Mouse (Mus musculus) kidney, postnatal 36 days (tissue): ENCODE measurements at regions not wholly inside any gene's neighbourhood (a gene's known extent, or its start where the extent isn't known, plus 50 kb on each side); places are given as distances from the start of the nearest gene placed in this dataset.

Experiments used
- DNase-seq, 2 experiments: peaks; one replicate each; pipeline ENCODE4 v3.0.0; 2021 to 2022; ENCODE audit warnings: mixed read lengths in 2 of 2

DNA sequence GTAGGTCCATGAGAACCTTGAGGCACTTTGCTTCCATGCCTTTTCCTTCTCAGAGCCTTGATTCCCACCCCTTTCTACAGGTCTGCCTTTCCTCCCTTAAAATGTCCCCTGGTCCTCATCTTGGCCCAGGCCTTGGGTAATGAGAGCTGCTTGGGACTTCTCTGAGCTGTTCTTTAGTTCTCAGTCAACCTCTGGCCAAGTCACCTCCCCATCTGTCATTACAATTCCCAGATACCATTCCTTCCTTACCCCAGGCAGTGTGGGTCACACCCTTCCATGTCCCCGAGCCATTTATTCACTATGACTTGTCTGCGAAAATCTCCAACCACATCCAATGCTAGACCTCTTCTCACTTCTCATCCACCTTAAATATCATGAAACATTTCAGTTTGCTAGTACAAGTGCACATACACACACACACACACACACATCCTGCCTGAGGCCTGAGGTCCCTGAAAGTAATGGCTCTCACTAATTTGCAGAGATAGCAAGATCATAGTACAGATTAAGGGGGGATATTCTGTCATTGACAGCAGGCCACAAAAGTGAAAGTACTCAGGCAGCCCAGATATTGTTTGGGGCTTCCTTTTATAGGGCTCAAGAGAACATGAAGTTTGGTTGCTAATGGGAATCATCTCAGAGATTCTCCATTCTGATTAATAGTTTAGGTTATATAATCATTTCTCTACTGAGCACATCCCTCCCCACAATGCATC lies 317.3 kb upstream of the Jarid2 start:
- no peak for DNase-seq

DNA sequence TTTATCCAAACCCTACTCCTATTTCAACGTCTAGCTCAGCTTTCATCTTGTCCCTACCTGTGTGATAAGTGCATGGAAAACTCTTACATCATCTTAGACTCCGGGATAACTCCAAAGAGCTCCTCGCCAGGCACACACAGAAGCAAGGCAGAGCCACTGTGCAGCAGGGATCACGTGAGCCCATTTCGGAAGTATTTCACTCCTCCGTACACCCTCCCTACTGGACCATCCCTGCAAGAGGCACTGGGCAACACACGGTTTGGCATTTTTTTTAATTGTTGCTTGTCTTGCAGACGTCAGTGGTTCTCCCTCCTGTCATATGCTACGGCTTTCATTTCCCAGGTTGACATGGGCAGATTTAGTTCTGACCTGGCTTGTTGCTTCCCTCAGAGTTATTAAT lies 316.0 kb upstream of the Jarid2 start:
- no peak for DNase-seq

DNA sequence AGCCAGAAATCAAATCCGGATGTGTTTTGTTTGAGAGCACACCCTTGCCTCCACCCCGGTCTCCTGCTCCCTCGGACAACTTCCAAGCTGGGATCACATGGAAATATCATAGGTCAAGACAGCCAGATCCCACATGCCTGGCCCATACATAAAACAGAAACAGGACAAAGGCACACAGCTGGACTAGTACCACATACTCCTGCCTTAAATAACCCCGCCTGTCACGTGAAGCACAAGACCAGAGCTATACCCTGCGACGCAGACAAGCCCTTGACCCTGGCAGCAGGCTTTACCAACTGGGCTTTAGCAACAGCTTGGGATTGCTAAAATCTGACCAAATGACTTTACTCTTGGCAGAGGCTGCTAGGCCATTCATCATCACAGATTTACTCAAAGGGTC lies 313.3 kb upstream of the Jarid2 start:
- peak; percentile 51 to 63 for DNase-seq

DNA sequence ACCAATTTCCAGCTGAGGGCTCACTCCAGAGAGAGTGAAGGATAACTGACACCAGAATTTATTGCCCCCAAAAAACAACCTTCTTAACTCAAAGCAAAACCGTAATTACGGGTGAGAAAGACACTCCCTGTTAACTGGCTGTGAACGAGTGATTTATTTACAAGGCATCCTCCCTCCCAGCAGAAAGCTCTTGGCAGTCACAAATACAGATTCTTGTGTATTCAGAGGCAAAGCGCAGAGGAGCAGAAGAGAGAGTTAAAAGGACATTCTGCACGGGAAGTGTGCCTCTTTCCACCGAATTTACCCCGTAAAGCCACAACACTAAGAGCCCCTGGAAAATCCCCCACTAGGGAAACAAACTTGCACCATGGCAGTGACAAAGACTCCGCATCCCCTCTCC lies 312.3 kb upstream of the Jarid2 start:
- DNase-seq, result peak; percentile 37 to 59

DNA sequence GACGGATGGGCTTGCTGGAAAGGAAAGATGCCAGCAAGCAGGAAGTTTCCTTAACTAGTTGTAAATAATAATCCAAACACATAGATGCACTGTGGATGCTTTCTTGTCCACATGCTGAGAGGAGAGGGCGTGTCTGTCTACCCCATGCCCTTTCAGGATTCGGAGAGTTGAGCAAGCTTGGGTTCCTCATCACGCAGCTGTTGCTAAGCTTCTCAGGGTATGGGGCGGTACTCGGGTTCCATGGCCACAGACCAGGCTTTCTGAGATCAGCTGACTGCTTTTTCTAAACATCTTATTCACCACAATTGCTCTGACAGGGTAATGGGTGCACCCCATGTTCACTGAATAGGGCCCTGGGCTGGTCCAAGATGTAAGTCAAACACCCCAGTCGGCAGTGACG lies 310.2 kb upstream of the Jarid2 start:
- DNase-seq, result no peak

DNA sequence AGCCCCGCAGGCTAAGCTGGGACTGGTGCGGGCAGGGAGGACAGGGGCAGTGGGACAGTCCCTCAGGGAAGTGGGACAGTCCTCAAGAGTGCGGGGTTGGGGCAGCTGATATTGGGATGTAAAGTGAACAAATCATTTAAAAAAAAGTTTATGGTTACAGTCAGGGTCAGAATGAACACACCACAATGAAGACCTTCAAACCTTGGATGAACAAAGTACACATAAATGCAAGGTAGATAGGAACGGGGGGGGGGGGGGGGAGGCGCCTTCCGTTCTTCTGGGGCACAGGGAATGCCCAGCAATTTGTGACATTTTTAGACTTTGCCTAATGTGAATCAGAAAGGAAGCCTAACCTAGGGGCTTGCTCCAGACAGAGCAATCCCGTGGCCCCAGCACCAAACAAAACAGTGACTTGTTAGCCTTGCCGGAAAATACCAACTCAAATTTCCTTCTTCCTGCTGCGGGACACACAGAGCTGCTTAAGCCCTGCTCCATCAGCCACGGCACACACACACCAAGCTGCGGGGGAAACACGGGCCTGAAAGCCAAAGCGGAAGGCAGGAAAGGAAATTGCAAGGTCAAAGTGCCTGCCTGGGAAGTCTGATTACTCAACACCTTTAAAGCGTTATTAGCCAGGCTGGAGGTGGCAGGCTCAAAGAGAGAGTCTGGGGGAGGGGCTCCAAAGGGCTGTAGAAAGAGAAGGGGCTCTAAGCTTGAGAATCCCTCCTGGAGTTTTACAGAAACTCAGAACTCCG lies 309.6 kb upstream of the Jarid2 start:
- peak; percentile 81 to 89 for DNase-seq

DNA sequence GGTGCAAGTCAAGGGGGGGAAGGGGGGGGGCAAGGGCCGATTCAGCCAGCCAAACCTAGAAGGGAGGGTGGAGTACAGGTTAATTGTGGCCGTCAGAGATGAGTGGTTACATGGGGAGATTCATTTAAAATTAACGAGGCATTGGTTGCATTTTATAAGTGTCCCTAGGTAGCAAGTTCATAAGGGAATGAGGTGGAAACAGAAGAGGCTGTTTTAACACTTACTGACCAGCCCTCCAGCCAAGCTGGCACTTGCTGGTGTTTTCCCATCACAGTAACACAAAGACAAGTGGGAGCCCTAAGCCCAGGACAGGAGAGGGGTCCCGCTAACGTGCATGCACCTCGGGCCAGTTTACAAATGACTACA lies 309.1 kb upstream of the Jarid2 start:
- DNase-seq, result peak; percentile 48 to 70

DNA sequence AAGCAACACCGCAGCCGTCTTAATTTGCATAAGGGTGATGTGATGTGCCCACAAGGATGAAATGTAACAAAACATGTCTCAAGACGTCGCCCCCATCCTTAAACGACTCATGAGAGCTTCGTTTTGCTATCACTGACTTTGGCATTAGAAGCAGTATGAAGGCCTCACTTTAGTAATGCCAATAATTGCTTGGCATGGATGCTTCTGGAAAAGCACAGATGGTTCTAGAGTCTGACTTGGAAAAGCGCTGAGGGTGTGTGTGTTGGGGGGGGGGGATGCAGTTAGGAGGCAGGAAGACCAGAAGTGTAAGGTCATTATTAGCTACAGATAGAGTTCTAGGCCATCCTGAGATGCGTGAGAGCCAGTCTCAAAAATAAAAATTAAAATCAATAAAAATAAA lies 308.3 kb upstream of the Jarid2 start:
- DNase-seq, result no peak

DNA sequence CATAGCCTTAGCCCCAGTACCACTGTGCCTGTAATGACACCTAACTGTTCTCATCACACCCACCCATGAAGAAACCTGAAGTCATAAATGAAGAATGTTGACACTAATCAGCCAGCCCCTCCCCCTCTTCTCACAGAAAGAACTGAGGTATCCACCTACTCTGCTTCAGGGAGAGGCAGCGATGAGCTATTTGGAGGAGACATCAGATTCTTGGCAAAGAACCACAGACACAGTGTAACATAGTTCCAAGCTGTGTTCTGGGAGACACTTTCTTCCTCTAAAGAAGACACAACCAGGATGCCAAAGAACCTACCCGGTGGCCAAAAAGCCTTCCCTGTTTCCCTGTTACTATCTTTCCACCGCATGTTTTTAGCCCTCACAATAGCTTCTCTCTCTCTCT lies 307.8 kb upstream of the Jarid2 start:
- DNase-seq, result no peak

DNA sequence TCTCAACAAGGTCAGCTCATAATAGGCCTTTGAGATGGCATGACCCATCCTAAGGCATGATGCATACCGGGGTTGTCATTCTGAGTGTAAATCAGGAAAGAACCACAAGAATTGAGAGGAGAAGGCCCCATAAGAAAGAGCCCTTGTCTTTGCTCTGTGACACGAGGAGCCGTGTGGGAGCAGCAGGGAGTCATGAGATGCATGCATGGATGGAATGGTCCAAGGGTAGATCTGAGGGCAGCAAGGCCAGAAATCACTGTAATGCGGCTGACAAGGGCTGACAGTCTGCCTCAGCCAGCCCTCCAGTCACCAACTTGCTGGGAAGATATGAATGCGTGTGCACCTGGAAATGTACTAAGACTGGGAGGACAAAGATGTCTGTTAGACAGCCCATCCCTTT lies 307.4 kb upstream of the Jarid2 start:
- no peak for DNase-seq

DNA sequence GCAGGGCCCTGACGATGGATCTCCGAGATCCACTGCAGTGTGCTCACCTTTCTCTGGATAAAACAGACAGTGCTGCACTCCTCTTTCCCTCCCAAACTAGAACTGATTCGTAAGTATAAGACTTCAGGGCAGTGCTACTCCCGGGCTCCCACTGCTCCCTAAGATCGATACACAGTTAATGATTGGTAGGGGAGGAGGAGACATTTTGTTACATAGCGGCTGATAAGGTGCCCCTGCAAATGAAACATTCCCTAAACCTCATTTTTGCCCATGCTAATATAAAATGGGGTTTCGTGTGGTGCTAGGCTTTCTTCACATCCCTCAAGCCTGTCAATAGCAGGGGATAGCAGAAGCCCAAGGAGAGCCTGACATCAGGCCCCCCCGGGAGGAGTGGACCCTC lies 298.8 kb upstream of the Jarid2 start:
- DNase-seq, result no peak

DNA sequence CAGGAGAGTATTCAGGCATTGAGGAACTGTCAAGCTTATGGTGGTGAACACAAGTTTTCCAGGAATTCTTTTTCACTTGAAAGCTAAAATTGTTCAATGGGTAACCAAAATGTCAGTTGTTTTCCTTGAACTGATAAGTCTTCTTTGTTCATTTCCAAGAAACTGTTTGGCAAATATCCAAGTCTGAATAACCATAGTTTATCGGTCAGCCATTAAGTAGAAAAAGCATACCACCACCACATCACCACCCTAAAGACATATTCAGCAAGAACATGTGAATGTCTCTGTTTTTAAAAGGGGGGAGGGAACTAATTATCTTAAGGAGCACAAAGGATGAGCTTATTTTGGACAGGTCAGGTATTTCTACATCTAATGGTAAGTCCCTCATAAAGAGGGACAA lies 291.6 kb upstream of the Jarid2 start:
- DNase-seq, result no peak

DNA sequence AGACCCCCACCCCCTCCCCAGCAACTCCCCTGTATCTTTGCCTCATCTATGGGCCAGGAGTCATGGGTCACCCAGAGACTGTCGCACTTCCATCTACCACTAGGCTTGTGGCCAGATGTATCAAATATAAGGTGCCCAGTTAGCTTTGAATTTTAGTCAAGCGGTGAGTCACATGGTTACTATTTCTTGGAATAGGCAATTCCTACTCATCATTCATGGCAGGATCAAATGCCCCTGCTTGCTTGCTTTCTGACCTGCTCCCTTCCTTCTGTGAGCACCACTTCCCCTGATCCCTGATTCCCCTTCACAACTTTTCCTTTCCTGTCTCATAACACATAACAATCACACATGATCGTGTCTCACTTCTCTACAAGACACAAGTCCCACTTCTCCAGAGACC lies 288.2 kb upstream of the Jarid2 start:
- DNase-seq, result no peak

DNA sequence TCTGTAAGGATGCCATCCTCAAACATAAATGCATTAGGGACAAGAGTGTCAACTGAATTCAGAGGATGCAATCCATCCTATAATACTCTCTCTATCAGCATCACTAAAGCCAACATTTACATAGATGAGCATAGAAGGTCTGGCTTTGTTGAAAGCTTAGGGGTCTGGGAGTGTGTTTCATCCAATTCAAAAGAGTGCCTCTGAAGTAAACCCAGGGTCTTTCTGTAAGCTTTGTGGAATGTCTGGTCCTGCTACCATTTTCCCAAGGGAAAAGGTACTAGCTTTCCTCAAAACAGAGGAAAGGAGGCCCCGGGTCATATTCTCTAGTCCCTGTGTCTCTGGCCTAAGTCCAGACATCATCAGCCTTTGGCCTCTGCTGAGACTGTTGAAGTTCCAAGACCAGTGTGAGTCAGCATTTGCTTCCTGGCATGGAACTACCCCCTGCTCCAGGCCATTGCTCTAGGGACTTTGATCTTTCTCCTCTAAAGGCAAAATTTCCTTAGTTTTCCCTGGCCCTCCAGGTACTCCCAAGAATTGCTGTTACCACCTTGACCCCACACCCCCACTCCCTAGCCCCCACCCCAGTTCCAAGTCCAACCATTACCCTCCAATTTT lies 280.0 kb upstream of the Jarid2 start:
- DNase-seq, result peak; percentile 86 to 96

DNA sequence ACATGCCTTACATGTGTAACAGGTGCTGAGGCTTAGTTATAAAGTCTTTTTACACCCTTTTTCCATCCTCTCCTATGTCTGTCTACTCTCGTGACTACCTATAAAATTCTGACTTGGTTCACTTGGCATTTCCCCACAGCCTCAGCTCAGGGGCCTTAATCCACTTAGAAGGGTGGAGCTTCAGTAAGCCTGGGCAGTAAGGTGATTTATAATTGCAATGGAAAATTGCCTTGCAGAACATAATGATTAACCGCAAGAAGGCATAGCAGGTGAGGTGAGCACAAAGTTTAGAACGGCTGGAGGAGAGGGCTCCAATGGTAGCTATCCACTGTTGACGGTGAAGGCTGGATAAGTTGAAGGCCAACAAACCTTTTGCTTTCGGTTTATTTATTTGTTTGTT lies 278.1 kb upstream of the Jarid2 start:
- DNase-seq, result peak; percentile 51 to 87

DNA sequence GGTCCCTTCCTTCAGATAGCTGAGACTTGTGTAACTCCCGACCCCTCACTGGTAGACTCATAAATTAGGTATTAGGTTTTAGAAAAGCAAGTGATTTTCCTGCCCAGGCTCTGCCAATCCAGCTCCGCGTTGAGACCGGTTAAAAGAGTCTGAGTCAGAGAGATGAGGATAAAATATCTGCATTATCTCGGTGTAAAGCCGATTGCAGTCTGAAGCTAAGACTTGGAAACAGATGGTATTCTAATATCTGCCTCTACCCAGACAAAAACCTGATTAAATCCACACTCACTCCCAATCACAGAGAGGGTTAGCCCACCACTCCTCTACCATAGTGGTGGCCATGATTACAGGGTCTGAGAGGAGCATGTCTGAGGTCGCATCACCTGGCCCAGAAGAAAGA lies 276.1 kb upstream of the Jarid2 start:
- DNase-seq, result no peak

DNA sequence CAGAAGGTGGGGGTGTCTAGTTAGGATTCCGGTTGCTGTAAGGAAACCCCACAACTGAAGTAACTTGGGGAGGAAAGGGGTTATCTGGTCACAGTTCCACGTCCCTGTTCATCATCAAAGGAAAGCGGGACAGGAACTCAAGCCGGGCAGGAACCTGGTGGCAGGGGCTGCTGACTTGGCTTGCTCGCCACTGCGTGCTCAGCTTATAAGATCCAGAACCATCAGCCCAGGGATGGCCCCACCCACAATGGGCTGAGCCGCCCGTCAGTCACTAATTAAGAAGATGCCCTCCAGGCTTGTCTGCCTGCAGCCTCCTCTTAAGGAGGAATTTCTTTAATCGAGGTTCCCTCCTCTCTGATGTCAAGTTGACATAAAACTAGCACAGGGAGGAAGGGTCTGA lies 275.1 kb upstream of the Jarid2 start:
- DNase-seq, result peak; percentile 73 to 77

DNA sequence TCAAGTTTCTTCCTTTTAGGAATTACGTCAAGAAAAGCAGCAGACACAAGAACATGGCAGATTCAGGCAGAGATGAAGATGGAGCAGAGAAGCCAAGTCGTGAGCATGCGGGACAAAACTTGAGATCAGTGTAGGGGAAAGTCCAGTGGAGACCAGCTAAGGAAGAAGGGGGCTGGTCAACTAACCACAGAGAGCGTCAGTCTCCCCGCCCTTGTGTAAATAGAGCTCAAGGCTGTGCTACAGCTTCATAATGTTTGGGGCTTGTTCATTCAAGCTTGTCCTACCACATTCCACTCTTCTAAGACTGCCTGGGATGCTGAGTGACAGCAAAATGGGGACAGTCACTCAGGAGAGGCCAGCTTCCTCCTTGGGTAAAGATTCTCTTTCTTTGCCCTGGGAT lies 274.1 kb upstream of the Jarid2 start:
- DNase-seq, result peak; percentile 40 to 56

DNA sequence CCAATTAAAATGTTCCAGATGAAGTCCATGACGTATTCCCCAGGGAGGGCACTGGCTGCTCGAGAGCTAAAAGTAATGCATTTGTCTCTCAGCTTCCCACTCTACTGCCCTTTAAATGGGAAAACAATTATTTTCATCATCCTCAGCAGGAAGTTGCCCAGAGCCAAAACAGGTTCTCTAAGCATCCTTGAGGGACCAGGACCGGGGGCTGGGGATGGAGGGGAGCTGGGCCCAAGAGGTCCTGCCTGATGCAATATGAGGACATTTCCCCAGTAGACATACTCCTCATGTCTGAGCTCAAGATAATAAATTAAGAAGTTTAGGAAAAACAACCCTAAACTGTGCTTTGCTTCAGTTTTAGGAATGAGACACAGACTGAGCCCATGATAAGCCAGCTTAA lies 270.5 kb upstream of the Jarid2 start:
- DNase-seq, result no peak

DNA sequence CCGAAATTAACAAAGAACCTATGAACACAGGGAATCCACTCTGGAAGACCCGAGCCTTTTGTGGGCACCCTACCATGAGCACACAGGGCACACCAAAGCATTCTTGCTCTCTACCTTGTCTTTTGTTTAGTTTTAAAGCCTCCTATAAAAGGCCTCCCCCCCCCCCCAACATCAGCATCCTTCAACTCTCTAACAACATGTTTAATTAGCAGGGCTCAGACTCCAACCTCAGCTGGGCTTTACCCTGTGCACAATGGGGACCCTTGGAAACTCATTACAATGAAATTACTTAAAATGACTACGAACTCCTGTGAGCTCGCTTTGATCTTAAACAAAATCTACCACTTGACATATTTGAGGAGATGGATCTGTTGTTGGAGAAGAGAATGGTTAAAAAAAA lies 270.1 kb upstream of the Jarid2 start:
- DNase-seq, result no peak

DNA sequence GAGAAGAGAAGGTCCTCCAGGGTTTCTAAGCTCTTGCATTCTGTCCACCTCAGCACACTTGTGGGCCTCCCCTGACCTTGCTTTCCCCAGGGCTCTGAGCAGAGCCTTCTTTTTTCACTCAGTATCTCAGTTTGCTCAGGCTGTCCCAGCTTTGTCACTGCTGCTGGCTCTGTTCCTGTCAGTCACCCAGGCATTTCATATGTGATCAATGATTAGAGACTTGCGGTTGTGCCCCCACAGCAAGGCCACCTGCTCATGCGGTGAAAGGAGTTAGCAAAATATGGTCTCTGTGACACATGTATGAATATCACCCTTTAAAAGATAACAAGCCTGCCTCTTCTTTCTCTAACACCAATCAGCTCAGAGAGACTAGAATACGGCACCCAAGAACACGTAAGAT lies 265.6 kb upstream of the Jarid2 start:
- no peak for DNase-seq

DNA sequence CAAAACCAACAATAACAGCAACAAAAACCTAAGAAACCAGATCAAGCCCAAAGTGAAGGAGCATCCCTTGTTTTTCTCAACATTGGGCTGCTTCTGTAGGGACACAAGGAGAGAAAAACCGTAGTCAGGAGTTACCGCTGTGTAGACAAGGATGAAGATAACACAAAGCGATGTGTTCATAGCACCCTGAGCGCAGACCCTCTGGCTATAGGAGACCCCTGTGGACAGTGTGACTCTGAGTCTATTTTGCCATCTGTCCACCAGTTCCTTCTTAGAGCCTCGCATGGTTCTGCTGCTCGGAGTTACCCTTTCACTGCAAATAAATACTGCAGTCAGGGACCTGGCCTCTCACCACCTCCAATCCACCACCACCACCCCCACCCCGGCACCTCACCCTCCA lies 263.7 kb upstream of the Jarid2 start:
- DNase-seq, result no peak

DNA sequence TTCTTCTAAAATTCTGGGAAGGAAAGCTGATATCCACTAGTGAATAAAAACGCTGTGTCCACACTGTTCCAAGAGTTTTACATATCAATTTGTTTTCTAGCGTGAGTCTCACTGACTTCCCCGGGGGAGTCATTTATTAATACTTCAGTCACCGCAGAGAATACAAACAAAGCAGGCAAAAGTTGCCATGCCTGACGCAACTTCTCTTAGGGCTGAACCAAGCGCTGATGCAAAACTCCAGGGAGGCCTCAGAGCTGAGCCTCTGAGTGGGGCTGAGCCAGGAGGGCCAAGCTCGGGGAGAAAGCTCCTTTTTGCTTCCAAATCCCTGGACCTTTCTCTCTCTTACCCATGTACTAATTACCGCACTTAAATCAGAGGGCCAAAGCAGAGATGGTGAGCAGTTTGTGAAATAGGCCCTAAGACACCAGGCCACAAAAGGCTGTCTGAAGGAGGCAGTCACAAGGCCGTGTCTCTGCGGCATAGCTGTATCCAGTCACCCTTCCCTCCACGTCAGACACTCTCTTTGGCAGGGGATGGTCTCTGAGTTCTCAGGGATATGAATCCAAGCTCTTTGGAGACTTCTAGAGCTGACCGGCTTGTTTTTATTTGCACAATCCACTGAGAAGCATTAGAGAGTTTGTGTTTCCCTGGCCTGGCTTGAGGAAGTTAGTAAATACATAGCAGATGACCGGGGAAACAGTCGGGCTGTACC lies 260.2 kb upstream of the Jarid2 start:
- no peak for DNase-seq

DNA sequence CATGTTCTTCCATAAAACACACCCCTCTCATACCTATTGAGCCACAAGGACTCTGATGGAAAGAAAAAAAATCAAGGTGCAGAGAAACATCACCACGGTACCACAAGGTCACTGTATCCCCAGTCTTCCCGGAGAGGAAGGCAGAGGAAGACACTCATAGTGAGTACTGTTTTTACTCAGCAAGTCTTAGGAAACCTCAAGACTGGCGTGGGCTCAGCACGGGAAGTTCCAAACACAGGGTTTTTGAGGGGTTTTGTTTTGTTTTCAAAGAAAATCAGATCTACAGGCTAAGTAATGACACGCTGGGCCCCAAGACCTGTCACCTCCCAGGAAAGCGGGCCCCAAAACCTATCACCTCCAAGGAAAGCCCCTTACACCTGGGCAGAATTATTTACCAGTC lies 259.6 kb upstream of the Jarid2 start:
- DNase-seq, result no peak
